Mouse (Mus musculus): Measurements from ENCODE around the gene Tex44. TPM values are rescaled to one million over a fixed set of nuclear protein-coding genes. Genes with fewer than 3 reads are reported as not detected.
A peak's percentile ranks its signal among the peaks of the same experiment; 100 is the strongest.

The Tex44 gene
- total RNA-seq, 2 experiments from 2014 or later, result not detected

DNA sequence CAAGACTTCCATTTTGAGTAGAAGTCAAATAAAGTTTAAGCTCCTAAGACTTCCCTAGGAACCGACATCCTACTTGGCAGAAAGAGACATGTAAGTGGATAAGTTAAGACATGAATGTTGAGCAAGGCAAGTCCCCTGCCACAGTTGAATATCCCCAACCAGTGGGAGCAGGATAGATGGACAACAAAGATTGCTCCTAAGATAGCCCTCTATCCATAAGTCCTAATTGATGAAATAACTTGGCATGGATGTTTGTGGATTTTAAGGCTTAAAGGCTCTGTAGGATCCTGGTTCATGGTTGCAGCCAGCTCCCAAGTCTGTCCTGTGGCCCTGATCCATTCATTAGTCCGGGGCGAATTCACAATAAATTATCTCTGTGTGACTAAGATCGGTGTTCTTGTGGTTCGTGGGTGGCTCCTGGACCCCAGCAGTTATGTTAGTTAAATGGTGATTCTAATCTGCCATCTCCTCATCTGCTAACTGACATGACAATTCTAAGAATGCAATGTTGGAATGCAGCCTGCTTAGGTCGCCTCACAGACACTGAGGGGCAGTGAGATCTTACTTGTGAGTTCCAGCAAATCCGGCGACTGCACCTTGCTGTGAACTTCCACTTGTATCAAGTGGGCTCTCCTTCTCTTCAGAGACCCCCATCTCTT is 25.9 kb upstream of the Tex44 start:
- TF ChIP-seq CTCF (IDR thresholded peaks at IDR 0.05), result no peak
- no peak for DNase-seq (ENCODE audit: extremely low spot score in 1 of 2, low spot score in 2 of 2)
- intact Hi-C loops (cut with DNase I), result no loop called here
- Histone ChIP-seq H3K27ac (no peak overlapping the region), H3K4me3 (no peak overlapping the region)

DNA sequence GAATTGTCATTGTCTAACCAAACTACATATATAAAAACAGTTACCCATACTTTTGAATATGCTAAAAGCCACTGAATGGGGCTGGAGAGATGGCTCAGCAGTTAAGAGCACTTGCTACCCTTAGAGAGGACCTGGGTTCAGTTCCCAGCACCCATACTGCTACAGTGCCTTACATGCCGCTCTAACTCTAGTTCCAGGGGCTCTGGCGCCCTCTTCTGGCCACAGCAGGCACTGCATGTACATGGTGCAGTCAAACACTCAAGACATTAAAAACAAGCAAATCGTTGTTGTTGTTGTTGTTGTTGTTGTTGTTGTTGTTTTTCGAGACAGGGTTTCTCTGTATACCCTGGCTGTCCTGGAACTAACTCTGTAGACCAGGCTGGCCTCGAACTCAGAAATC is 21.3 kb upstream of the Tex44 start:
- TF ChIP-seq CTCF (IDR thresholded peaks at IDR 0.05), result peak; percentile 52
- intact Hi-C loops (cut with DNase I), result no loop called here
- H3K27ac ChIP-seq, result no peak overlapping the region
- no peak overlapping the region for H3K4me3 ChIP-seq
- no peak for DNase-seq (ENCODE audit: extremely low spot score in 1 of 2, low spot score in 2 of 2)

DNA sequence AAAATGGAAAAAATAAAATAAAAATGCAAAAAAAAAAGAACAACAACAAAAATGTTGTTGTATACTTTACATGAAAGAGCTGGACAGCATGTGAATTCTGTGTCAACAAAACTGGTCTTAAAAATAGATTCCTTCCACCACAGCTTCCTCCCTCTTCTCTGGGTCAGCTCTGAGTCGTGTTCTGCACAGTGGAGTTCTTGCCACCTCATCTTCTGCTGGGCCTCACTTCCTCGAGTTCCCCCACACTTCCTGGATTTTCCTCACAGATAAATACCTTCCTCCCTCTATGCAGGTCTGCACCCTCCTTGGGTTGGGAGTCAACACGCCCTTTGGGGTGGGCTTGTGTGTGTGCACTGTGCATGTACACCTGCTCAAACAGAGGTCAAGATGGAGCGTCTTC is 19.8 kb upstream of the Tex44 start:
- DNase-seq (ENCODE audit: extremely low spot score in 1 of 2, low spot score in 2 of 2), result no peak
- intact Hi-C loops (cut with DNase I), result no loop called here
- no peak for TF ChIP-seq CTCF (IDR thresholded peaks at IDR 0.05)
- Histone ChIP-seq H3K4me3 (no peak overlapping the region), H3K27ac (no peak overlapping the region)

DNA sequence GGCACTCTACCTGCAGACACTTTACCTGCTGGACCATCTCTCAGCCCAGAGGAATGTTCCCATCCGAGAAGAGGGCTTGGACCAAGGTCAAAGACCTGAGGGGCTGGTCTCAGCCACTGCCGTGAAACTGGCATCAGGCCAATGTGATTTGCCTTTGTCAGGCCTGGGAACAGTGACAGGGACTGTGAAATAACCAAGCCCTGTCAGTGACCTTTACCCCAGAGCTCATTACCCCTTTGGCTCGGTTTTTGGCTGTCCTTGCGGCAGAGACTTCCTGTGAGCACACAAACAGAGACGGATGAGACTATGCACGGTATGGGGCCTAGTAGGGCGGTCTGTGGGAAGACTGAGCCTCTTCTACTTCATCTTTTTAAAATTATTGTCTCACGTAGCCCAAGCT is 19.2 kb upstream of the Tex44 start:
- H3K27ac ChIP-seq, result no peak overlapping the region
- intact Hi-C loops (cut with DNase I), result no loop called here
- no peak overlapping the region for H3K4me3 ChIP-seq
- no peak for TF ChIP-seq CTCF (IDR thresholded peaks at IDR 0.05)
- no peak for DNase-seq (ENCODE audit: extremely low spot score in 1 of 2, low spot score in 2 of 2)

DNA sequence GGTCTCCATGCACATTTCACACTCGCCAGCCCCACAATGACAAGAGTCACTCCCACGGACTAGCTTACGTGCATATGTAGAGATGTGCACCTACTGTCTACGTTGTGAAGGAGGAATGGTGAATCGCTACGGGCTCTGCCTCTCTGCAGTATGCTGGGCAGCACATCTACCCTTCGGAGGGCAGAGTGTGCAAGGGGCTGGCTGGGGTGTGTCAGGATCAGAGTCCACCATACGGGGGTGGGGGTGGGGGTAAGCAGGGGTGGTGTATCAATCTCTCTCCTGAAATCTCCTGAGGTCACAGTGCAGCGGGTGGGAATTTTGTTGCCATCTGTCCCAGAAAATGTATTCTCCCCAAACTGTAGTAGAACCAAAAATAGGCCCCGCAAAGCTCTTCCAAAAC is 17.6 kb upstream of the Tex44 start:
- intact Hi-C loops (cut with DNase I), result no loop called here
- no peak for DNase-seq (ENCODE audit: extremely low spot score in 1 of 2, low spot score in 2 of 2)
- Histone ChIP-seq H3K27ac (no peak overlapping the region), H3K4me3 (no peak overlapping the region)
- TF ChIP-seq CTCF (IDR thresholded peaks at IDR 0.05), result no peak

DNA sequence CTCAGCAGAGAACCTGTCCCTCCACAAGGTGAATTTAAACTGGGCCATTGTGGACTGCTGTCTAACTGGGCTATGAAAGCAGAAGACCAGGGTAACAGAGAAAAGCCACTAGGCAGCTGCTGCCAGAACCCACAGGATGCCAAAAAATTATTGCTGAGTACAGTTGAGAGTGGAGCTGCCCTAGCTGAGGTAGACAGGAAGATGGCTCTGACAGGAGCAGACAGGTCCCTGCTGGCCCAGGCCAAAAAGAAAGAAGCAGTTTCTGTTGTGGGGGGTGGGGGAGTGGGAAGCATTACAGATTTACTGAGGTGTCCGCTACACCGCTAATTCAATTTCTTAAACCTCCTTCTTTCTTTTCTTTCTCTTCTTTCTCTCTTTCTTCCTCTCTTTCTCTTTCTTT is 16.7 kb upstream of the Tex44 start:
- intact Hi-C loops (cut with DNase I), result no loop called here
- no peak overlapping the region for H3K27ac ChIP-seq
- H3K4me3 ChIP-seq, result no peak overlapping the region
- no peak for TF ChIP-seq CTCF (IDR thresholded peaks at IDR 0.05)
- DNase-seq (ENCODE audit: extremely low spot score in 1 of 2, low spot score in 2 of 2), result no peak

DNA sequence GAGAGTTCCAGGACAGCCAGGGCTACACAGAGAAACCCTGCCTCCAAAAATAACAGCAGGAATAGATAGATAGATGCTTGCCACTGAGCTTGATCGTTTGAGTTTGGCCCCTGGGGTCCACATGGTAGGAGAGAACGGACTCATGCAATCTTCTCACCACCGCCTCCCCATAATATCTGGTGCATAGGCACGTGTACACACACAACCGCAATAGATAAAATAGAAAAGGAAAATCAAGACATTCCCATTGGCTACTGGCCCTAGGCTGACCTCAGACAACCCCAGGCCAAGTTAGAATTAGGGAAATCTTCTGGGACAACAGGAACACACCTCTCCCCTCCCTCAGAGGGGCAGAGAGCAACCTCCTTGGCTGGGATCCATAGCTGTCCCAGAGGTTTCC is 11.4 kb upstream of the Tex44 start:
- intact Hi-C loops (cut with DNase I), result no loop called here
- Histone ChIP-seq H3K4me3 (no peak overlapping the region), H3K27ac (no peak overlapping the region)
- no peak for DNase-seq (ENCODE audit: extremely low spot score in 1 of 2, low spot score in 2 of 2)
- no peak for TF ChIP-seq CTCF (IDR thresholded peaks at IDR 0.05)

DNA sequence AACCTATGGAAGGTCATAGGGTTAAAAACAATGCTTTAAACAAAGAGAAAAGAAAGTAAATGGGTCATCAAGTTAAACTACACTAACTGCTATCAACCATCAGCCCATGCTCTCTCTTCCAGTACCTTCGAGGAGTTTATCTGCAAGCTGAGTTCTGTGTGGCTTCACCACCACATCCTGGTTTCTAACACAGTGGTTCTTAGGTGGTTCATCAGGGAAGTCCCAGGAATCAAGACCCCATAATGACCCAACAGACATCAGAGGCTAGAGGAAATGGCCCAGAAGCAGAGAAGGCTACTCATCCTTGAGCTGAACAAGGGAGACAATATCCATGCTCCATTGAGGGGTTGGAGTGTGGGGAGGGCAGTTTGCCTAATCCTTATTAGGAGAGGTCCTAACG is 11.0 kb upstream of the Tex44 start:
- DNase-seq (ENCODE audit: extremely low spot score in 1 of 2, low spot score in 2 of 2), result no peak
- H3K4me3 ChIP-seq, result no peak overlapping the region
- no peak overlapping the region for H3K27ac ChIP-seq
- TF ChIP-seq CTCF (IDR thresholded peaks at IDR 0.05), result no peak
- intact Hi-C loops (cut with DNase I), result no loop called here

DNA sequence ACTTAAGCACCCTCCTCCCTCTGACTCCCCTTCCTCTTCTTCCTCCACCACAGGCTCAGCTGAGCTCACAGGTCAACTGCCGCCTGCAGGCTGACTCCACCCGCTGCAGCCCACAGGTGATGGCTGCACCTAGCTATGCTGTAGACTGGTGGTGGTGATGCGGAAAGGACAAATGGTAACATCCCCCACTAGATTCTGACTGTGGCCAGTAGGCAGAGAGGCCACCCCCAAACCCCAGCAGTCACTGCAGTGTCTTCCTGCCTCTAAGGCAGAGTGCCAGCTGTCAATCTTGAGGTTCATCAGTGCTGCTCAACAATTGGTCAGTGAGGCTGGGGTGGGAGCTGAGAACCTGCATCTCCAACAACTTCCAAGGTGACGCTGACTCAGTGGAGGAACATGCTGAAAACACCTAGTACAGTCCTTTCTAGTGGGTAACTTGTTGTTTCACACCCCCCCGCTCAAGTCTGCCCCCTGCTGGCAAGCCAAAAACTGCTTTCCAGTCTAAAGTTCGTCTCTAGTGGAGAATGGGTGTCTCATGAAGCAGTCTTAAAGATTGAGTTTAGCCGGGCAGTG is 10.4 kb upstream of the Tex44 start:
- Histone ChIP-seq H3K4me3 (no peak overlapping the region), H3K27ac (no peak overlapping the region)
- no peak for DNase-seq (ENCODE audit: extremely low spot score in 1 of 2, low spot score in 2 of 2)
- intact Hi-C loops (cut with DNase I), result loop anchor here (2.0 kb wide), 1 partner anchor 15 kb away; no protein-coding TSS in a partner anchor
- TF ChIP-seq CTCF (IDR thresholded peaks at IDR 0.05), result peak; percentile 41

DNA sequence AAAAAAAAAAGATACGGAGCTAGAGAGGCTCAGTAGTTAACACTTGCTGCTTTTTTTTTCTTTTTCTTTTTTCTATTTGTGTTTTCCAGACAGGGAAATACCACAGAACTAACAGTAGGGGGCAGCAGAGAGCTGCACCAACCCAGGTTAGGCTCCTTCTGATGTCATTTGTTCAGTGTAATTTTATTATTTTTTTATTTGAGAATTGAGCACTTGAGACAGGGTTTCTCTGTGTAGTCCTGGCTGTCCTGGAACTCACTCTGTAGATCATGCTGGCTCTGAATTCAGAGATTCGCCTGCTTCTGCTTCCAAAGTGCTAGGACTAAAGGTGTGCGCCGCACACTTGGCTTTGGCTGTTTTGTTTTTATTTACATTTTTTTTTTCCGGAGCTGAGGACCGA is 9.8 kb upstream of the Tex44 start:
- no peak for DNase-seq (ENCODE audit: extremely low spot score in 1 of 2, low spot score in 2 of 2)
- intact Hi-C loops (cut with DNase I), result loop anchor here (2.0 kb wide), 1 partner anchor 14 kb away; no protein-coding TSS in a partner anchor
- Histone ChIP-seq H3K4me3 (no peak overlapping the region), H3K27ac (no peak overlapping the region)
- peak; percentile 65 for TF ChIP-seq CTCF (IDR thresholded peaks at IDR 0.05)

DNA sequence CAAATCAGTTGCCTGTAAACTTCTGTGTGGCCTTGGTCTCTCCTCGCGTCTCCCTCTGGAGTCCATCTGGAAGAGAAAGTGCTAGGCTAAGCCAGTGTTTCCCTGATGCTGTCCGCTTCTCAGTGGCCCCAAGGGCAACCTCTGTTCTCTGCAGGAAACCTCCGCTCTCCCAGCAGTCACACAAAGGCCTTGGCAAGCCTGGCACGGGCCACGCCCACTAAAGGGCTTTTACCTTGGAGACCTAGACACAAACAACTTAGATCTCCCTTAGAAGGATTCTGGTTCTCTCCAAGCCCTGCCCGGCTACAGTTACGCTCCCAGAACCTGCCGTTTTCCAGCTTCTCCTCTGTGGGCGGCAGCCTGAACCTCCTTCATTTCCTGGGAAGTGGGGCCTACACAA is 5.1 kb upstream of the Tex44 start:
- no peak overlapping the region for H3K27ac ChIP-seq
- TF ChIP-seq CTCF (IDR thresholded peaks at IDR 0.05), result no peak
- no peak for DNase-seq (ENCODE audit: extremely low spot score in 1 of 2, low spot score in 2 of 2)
- H3K4me3 ChIP-seq, result no peak overlapping the region
- intact Hi-C loops (cut with DNase I), result loop anchor here (10.0 kb wide), 1 partner anchor 46 kb away; no protein-coding TSS in a partner anchor

DNA sequence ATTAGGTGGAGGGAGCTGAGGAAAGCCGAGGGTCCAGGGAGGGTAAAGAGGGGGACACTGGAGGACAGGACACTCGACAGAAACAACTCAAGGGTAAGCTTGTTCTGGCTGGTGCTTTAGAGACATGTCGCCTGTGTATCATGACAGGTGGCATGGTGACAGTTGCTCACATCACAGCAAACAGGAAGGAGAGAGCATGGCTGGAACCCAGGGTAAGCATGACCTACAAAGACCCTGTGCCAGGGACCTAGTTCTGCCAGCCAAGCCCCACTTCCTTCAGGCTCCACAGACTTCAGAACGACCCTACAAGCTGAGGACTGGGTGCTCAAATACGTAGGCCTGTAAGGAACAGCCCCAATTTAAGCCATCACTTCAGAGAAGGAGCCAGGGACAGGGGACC is 2.2 kb upstream of the Tex44 start:
- DNase-seq (ENCODE audit: extremely low spot score in 1 of 2, low spot score in 2 of 2), result no peak
- H3K27ac ChIP-seq, result no peak overlapping the region
- TF ChIP-seq CTCF (IDR thresholded peaks at IDR 0.05), result no peak
- H3K4me3 ChIP-seq, result no peak overlapping the region
- intact Hi-C loops (cut with DNase I), result loop anchor here (10.0 kb wide), 1 partner anchor 49 kb away; no protein-coding TSS in a partner anchor

DNA sequence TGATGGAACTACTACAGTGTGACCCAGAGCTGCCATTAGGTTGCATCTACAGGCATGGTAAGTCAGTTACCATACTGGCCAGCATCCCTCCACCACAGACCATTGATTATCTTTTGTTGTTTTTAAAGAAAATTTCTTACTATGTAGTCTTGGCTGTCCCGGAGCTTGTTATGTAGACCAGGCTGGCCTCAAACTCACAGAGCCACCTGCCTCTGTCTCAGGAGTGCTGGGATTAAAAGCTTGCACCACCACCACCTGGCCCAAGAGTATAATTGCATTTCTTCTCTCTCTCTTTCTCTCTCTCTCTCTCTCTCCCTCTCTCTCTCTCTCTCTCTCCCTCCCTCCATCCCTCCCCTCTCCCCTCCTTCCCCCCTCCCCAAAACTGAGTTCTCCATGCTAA is 1.8 kb upstream of the Tex44 start:
- DNase-seq (ENCODE audit: extremely low spot score in 1 of 2, low spot score in 2 of 2), result no peak
- intact Hi-C loops (cut with DNase I), result loop anchor here (10.0 kb wide), 1 partner anchor 50 kb away; no protein-coding TSS in a partner anchor
- H3K4me3 ChIP-seq, result no peak overlapping the region
- no peak overlapping the region for H3K27ac ChIP-seq
- no peak for TF ChIP-seq CTCF (IDR thresholded peaks at IDR 0.05)
